Mouse (Mus musculus) midbrain, embryonic 12.5 days (tissue): ENCODE measurements around the gene Smyd2. TPM values are rescaled to one million over a fixed set of nuclear protein-coding genes. Genes with fewer than 3 reads are reported as not detected.

Experiments
- ATAC-seq: fragments of 200-750 bp; cut with Nextera tagmentation; 2 replicates; pipeline ENCODE4 v1.8.0; 2017; ENCODE audit warnings: low read depth, moderate TSS enrichment, moderate library complexity; ENCODE audit not compliant: low FRiP score
- H3K27ac ChIP-seq: fragments of 300-500 bp; sonication (generic); replicated peaks from 2 replicates; pipeline ENCODE4 v1.5.1; 2016; ENCODE audit warnings: mild to moderate bottlenecking
- H3K27me3 ChIP-seq: fragments of 300-500 bp; sonication (generic); 2 replicates; pipeline ENCODE4 v1.6.1; 2016; ENCODE audit warnings: mild to moderate bottlenecking
- H3K36me3 ChIP-seq: fragments of 300-500 bp; sonication (generic); 2 replicates; pipeline ENCODE4 v1.6.1; 2016
- H3K4me1 ChIP-seq: fragments of 300-500 bp; sonication (generic); 2 replicates; pipeline ENCODE4 v1.6.1; 2016
- H3K4me2 ChIP-seq: fragments of 300-500 bp; sonication (generic); replicated peaks from 2 replicates; pipeline ENCODE4 v1.6.1; 2016; ENCODE audit warnings: mild to moderate bottlenecking, moderate library complexity
- H3K4me3 ChIP-seq: fragments of 300-500 bp; sonication (generic); 2 replicates; pipeline ENCODE4 v1.5.1; 2016; ENCODE audit warnings: mild to moderate bottlenecking
- H3K9ac ChIP-seq: fragments of 300-500 bp; sonication (generic); replicated peaks from 2 replicates; pipeline ENCODE4 v1.6.1; 2016; ENCODE audit warnings: mild to moderate bottlenecking, moderate library complexity
- H3K9me3 ChIP-seq: fragments of 300-500 bp; sonication (generic); 2 replicates; pipeline ENCODE4 v1.6.1; 2016; ENCODE audit warnings: mild to moderate bottlenecking
- WGBS: fragments of 180-500 bp; shearing (Covaris S2); methylation state at CpG from one replicate; pipeline ENCODE4 v1.1.7; 2016; 5-methylcytosine and 5-hydroxymethylcytosine counted together
- polyA plus RNA-seq: library from polyadenylated mRNA; unstranded; fragments of >200 nt; fragmentation: Nextera tagmentation; extraction: Ambion mirVana; gene quantifications from 2 replicates; pipeline ENCODE4 v1.2.1, GENCODE M21; 2016

Gene Smyd2
- 41.1 and 44.1 TPM in 2 replicates for polyA plus RNA-seq

- peaks cover 25% of the 10 kb centered on the region for H3K4me1 ChIP-seq
These were observed at the start of gene Smyd2 for GRCm38 (mm10) chr1:189921818-189922592. TSS of gene Smyd2 (minus strand) at chr1:189922363.

DNA sequence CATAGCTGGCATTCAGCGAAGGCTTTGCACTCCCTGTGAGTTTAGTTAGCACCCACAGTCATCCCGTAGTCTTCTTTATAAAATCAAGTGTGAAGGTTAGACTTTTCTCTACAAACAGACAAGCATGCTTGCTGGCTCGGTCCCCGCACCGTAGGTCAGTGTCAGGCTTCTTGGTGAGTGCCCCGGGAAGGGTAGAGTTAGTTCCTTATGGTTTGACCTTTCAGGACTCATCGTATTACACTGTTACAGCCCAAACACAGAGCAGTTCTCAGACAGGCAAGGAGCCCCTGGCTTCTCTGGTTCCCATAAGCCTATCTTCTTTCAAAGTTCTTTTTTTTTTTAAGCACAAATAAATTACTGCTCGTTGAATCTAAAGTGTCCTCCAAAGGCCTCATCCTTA lies 48.2 kb upstream of the Smyd2 start:
- Histone ChIP-seq H3K9me3 (no peaks in the 10 kb centered on the region), H3K9ac (no peak overlapping the region), H3K4me2 (no peak overlapping the region), H3K4me1 (peaks cover 2% of the 10 kb centered on the region; the same call in 1 of the 2 replicates), H3K27me3 (peaks cover 18% of the 10 kb centered on the region; the same call in 1 of the 2 replicates), H3K27ac (no peak overlapping the region), H3K4me3 (no peak overlapping the region), H3K36me3 (no peaks in the 10 kb centered on the region)
- no peak for ATAC-seq
- WGBS: 90% methylated on average over 8 of the region's 8 CpGs

More at GRCm38 (mm10) chr1:189921818-189922592, at the start of gene Smyd2:
- WGBS: under 1% methylated on average over 63 of the region's 90 CpGs
- Histone ChIP-seq H3K9me3 (no peaks in the 10 kb centered on the region), H3K27me3 (peaks cover 33% of the 10 kb centered on the region), H3K36me3 (no peaks in the 10 kb centered on the region), H3K27ac (0 out of 2 replicates have a peak within 1 kb of the TSS, but pooled peaks have one; percentile 26), H3K4me2 (peak within 1 kb of the TSS; percentile 98), H3K9ac (peak within 1 kb of the TSS; percentile 78), H3K4me3 (peak within 1 kb of the TSS; percentile 79)
- peak; percentile 88 for ATAC-seq

DNA sequence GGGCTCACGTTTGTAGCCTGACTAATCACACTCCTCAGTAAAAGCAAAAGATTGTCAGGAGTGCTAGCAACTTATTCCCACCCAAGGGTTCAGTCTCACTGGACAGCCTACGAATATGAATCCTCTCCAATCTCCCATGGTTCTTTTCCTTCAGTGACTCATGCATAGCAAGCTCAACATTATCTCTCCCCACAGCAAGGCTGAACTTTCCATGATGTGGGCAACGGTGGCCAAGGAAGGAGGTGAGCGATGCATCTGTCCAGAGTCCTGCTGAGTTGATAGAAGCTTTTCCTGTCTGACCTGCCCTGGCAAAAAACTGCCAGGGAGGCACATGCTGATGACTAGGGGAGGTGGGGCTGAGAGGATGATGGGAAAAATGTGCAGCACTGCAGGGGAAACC lies 45.9 kb upstream of the Smyd2 start:
- Histone ChIP-seq H3K4me1 (no peaks in the 10 kb centered on the region), H3K27ac (no peak overlapping the region)
- ATAC-seq: no peak

GRCm38 (mm10) chr1:189960481-189960880 lies 38.3 kb upstream of the Smyd2 start:
- Histone ChIP-seq H3K9ac (no peak overlapping the region), H3K4me3 (no peak overlapping the region), H3K4me2 (no peak overlapping the region), H3K27me3 (no peaks in the 10 kb centered on the region), H3K9me3 (no peaks in the 10 kb centered on the region), H3K4me1 (no peaks in the 10 kb centered on the region), H3K27ac (no peak overlapping the region), H3K36me3 (no peaks in the 10 kb centered on the region)
- 80% methylated on average over 5 of the region's 5 CpGs for WGBS
- no peak for ATAC-seq

More for the DNA sequence above, 45.9 kb upstream of the Smyd2 start:
- Histone ChIP-seq H3K9me3 (no peaks in the 10 kb centered on the region), H3K9ac (no peak overlapping the region), H3K36me3 (no peaks in the 10 kb centered on the region), H3K27me3 (0 out of 2 replicates have a peak, but pooled peaks cover 6% of the 10 kb centered on the region), H3K4me3 (no peak overlapping the region), H3K4me2 (no peak overlapping the region)
- 81% methylated on average over 4 of the region's 4 CpGs for WGBS

- H3K4me2 ChIP-seq: no peak overlapping the region
- H3K9ac ChIP-seq: no peak overlapping the region
- no peaks in the 10 kb centered on the region for H3K27me3 ChIP-seq
- no peak overlapping the region for H3K27ac ChIP-seq
- H3K4me3 ChIP-seq: no peak overlapping the region
- no peak for ATAC-seq
- 78% methylated on average over 8 of the region's 8 CpGs for WGBS
- no peaks in the 10 kb centered on the region for H3K36me3 ChIP-seq
- no peaks in the 10 kb centered on the region for H3K4me1 ChIP-seq
- no peaks in the 10 kb centered on the region for H3K9me3 ChIP-seq
These were observed 37.6 kb upstream of the Smyd2 start for GRCm38 (mm10) chr1:189959802-189960201.

GRCm38 (mm10) chr1:189951861-189952260 lies 29.7 kb upstream of the Smyd2 start:
- no peaks in the 10 kb centered on the region for H3K4me1 ChIP-seq
- 80% methylated on average over 6 of the region's 6 CpGs for WGBS
- H3K4me2 ChIP-seq: no peak overlapping the region
- no peak overlapping the region for H3K4me3 ChIP-seq
- ATAC-seq: no peak
- no peaks in the 10 kb centered on the region for H3K36me3 ChIP-seq
- no peaks in the 10 kb centered on the region for H3K27me3 ChIP-seq
- H3K27ac ChIP-seq: no peak overlapping the region
- no peaks in the 10 kb centered on the region for H3K9me3 ChIP-seq
- no peak overlapping the region for H3K9ac ChIP-seq

GRCm38 (mm10) chr1:189947411-189947810 lies 25.2 kb upstream of the Smyd2 start:
- Histone ChIP-seq H3K27ac (no peak overlapping the region), H3K4me1 (no peaks in the 10 kb centered on the region), H3K9me3 (no peaks in the 10 kb centered on the region), H3K4me3 (no peak overlapping the region), H3K36me3 (no peaks in the 10 kb centered on the region), H3K27me3 (no peaks in the 10 kb centered on the region), H3K9ac (no peak overlapping the region), H3K4me2 (no peak overlapping the region)
- no peak for ATAC-seq
- 46% methylated on average over 8 of the region's 8 CpGs for WGBS

GRCm38 (mm10) chr1:189946126-189946525 lies 24.0 kb upstream of the Smyd2 start:
- no peaks in the 10 kb centered on the region for H3K27me3 ChIP-seq
- no peak overlapping the region for H3K27ac ChIP-seq
- no peaks in the 10 kb centered on the region for H3K36me3 ChIP-seq
- H3K4me2 ChIP-seq: no peak overlapping the region
- H3K4me3 ChIP-seq: no peak overlapping the region
- H3K4me1 ChIP-seq: no peaks in the 10 kb centered on the region
- no peaks in the 10 kb centered on the region for H3K9me3 ChIP-seq
- no peak for ATAC-seq
- 88% methylated on average over 8 of the region's 8 CpGs for WGBS
- H3K9ac ChIP-seq: no peak overlapping the region

- no peaks in the 10 kb centered on the region for H3K9me3 ChIP-seq
- no peak overlapping the region for H3K4me2 ChIP-seq
- no peaks in the 10 kb centered on the region for H3K4me1 ChIP-seq
- WGBS: 90% methylated on average over 5 of the region's 5 CpGs
- H3K9ac ChIP-seq: no peak overlapping the region
- no peaks in the 10 kb centered on the region for H3K27me3 ChIP-seq
- no peaks in the 10 kb centered on the region for H3K36me3 ChIP-seq
- no peak overlapping the region for H3K27ac ChIP-seq
- no peak overlapping the region for H3K4me3 ChIP-seq
- no peak for ATAC-seq
These were observed 19.6 kb upstream of the Smyd2 start for GRCm38 (mm10) chr1:189941786-189942185.

- ATAC-seq: no peak
- H3K27ac ChIP-seq: no peak overlapping the region
- no peak overlapping the region for H3K4me2 ChIP-seq
- no peak overlapping the region for H3K9ac ChIP-seq
- 0 out of 2 replicates have a peak, but pooled peaks cover 4% of the 10 kb centered on the region for H3K27me3 ChIP-seq
- 86% methylated on average over 10 of the region's 10 CpGs for WGBS
- no peaks in the 10 kb centered on the region for H3K9me3 ChIP-seq
- H3K36me3 ChIP-seq: no peaks in the 10 kb centered on the region
- H3K4me1 ChIP-seq: peaks cover 3% of the 10 kb centered on the region; the same call in 1 of the 2 replicates
- no peak overlapping the region for H3K4me3 ChIP-seq
These were observed 14.4 kb upstream of the Smyd2 start for GRCm38 (mm10) chr1:189936436-189937105.

DNA sequence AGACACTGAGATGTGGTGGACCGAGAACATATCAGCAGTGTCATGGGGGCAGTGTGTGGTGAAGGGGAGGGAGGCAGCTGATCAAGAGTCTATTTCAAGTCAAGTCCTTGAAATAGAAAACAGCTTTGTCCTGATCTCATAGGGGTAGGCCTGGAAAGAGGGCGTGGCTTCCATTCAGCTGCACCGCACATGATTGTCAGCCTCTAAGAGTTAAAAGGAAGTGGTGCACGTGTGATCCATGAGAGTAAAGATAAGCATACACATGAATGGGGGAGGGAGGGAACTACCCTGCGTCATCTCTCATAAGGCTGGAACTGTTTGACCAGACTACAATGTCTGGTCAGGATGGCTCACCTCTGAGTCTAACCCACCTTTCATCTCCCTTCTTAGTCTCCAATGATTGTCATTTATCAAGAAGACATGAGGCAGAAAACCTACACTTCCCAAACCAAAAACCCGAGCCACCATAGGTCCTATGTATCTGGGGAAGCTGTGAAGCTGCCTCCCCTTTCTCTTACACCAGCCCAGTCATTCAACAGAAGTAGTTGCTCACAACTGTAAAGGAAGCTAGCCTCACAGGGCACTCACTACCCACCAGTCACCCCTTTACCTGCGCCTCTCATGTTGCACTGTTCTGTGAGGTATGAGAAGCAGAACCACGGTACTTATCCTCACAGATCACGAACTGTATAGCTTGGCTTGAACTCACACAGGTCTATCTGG lies 11.5 kb upstream of the Smyd2 start:
- H3K4me3 ChIP-seq: no peak overlapping the region
- H3K36me3 ChIP-seq: no peaks in the 10 kb centered on the region
- no peak overlapping the region for H3K27ac ChIP-seq
- peaks cover 3% of the 10 kb centered on the region; the same call in 1 of the 2 replicates for H3K4me1 ChIP-seq
- H3K9me3 ChIP-seq: no peaks in the 10 kb centered on the region
- ATAC-seq: no peak
- 77% methylated on average over 9 of the region's 9 CpGs for WGBS
- 0 out of 2 replicates have a peak, but pooled peaks cover 4% of the 10 kb centered on the region for H3K27me3 ChIP-seq
- no peak overlapping the region for H3K4me2 ChIP-seq
- no peak overlapping the region for H3K9ac ChIP-seq
